Mouse (Mus musculus) forebrain, postnatal 0 days (tissue): ENCODE data around the gene Wwox. TPM values are rescaled to one million over a fixed set of nuclear protein-coding genes. Genes with fewer than 3 reads are reported as not detected.

ENCODE experiments used
- ATAC-seq: fragments of 200-750 bp; cut with Nextera tagmentation; 2 replicates; pipeline ENCODE4 v1.8.0; 2017; ENCODE audit warnings: mild to moderate bottlenecking, moderate library complexity
- DNase-seq: peaks from one replicate; pipeline ENCODE4 v3.0.0-alpha.2; 2015
- H3K27ac ChIP-seq: fragments of 300-500 bp; sonication (generic); 2 replicates; pipeline ENCODE4 v1.5.1; 2014; ENCODE audit warnings: low read depth, mild to moderate bottlenecking, antibody characterized with exemption, low read length, moderate library complexity, mixed read lengths
- H3K27me3 ChIP-seq: fragments of 300-500 bp; sonication (generic); 2 replicates; pipeline ENCODE4 v1.6.1; 2014; ENCODE audit warnings: mild to moderate bottlenecking, low read length, mixed read lengths; ENCODE audit not compliant: insufficient read depth
- H3K36me3 ChIP-seq: fragments of 300-500 bp; sonication (generic); 2 replicates; pipeline ENCODE4 v1.6.1; 2014; ENCODE audit warnings: mild to moderate bottlenecking, moderate library complexity; ENCODE audit not compliant: insufficient read depth
- H3K4me1 ChIP-seq: fragments of 300-500 bp; sonication (generic); 2 replicates; pipeline ENCODE4 v1.6.1; 2014; ENCODE audit warnings: antibody characterized with exemption; ENCODE audit not compliant: insufficient read depth
- H3K4me2 ChIP-seq: fragments of 300-500 bp; sonication (generic); 2 replicates; pipeline ENCODE4 v1.6.1; 2014; ENCODE audit warnings: low read depth, mild to moderate bottlenecking, moderate library complexity
- H3K4me3 ChIP-seq: fragments of 300-500 bp; sonication (generic); 2 replicates; pipeline ENCODE4 v1.5.1; 2014; ENCODE audit warnings: low read depth, low read length, mixed read lengths
- H3K9ac ChIP-seq: fragments of 300-500 bp; sonication (generic); 2 replicates; pipeline ENCODE4 v1.6.1; 2014; ENCODE audit warnings: mild to moderate bottlenecking
- H3K9me3 ChIP-seq: fragments of 300-500 bp; sonication (generic); 2 replicates; pipeline ENCODE4 v1.6.1; 2016; ENCODE audit warnings: low read length
- CTCF ChIP-seq: sonication (generic); IDR thresholded peaks from 2 replicates; pipeline ENCODE4 v1.5.1; 2016; ENCODE audit warnings: antibody characterized with exemption, control low read depth, low read depth
- WGBS: fragments of 180-500 bp; shearing (Covaris S2); extraction: QIAGEN DNeasy Blood & Tissue Kit; methylation state at CpG from one replicate; pipeline ENCODE4 v1.1.7; 2014; 5-methylcytosine and 5-hydroxymethylcytosine counted together
- polyA plus RNA-seq: library from polyadenylated mRNA; unstranded; fragments of >200 nt; fragmentation: Nextera tagmentation; extraction: Ambion mirVana; gene quantifications from 2 replicates; pipeline ENCODE4 v1.2.1, GENCODE M21; 2015
- total RNA-seq: library from RNA; depleted of rRNA; stranded (reverse); fragments of >200 nt; gene quantifications from 2 replicates; pipeline ENCODE4 v1.2.3, GENCODE M21; 2014

The Wwox gene
- total and polyA plus RNA-seq, 2 experiments from 2014 or later, result 13.2 to 17.3 TPM

GRCm38 (mm10) chr8:114686462-114686861 is 247.0 kb downstream of the Wwox start:
- no peak overlapping the region for H3K4me2 ChIP-seq
- DNase-seq, result no peak
- no peak overlapping the region for H3K4me3 ChIP-seq
- no peak overlapping the region for H3K27ac ChIP-seq
- no peak for ATAC-seq
- H3K27me3 ChIP-seq, result peaks cover under 1% of the 10 kb centered on the region
- no peaks in the 10 kb centered on the region for H3K36me3 ChIP-seq
- no peak overlapping the region for H3K9ac ChIP-seq
- TF ChIP-seq CTCF, result no peak
- no peaks in the 10 kb centered on the region for H3K4me1 ChIP-seq
- 86% methylated on average over 4 of the region's 4 CpGs for WGBS
- H3K9me3 ChIP-seq, result no peaks in the 10 kb centered on the region

GRCm38 (mm10) chr8:114688732-114689131 is 249.3 kb downstream of the Wwox start:
- WGBS, result 90% methylated on average over 11 of the region's 11 CpGs
- no peaks in the 10 kb centered on the region; the same call in 1 of the 2 replicates for H3K27me3 ChIP-seq
- H3K4me2 ChIP-seq, result no peak overlapping the region
- no peak overlapping the region for H3K9ac ChIP-seq
- no peaks in the 10 kb centered on the region for H3K9me3 ChIP-seq
- no peak for TF ChIP-seq CTCF
- no peaks in the 10 kb centered on the region for H3K36me3 ChIP-seq
- no peak for ATAC-seq
- DNase-seq, result no peak
- H3K4me3 ChIP-seq, result no peak overlapping the region
- no peaks in the 10 kb centered on the region for H3K4me1 ChIP-seq
- no peak overlapping the region for H3K27ac ChIP-seq

- no peak overlapping the region for H3K4me3 ChIP-seq
- no peaks in the 10 kb centered on the region for H3K9me3 ChIP-seq
- H3K36me3 ChIP-seq, result no peaks in the 10 kb centered on the region
- no peak overlapping the region for H3K27ac ChIP-seq
- WGBS, result 67% methylated on average over 4 of the region's 4 CpGs
- no peak overlapping the region for H3K4me2 ChIP-seq
- no peaks in the 10 kb centered on the region for H3K4me1 ChIP-seq
- H3K9ac ChIP-seq, result no peak overlapping the region
- peak; percentile 40 for ATAC-seq
- peak; percentile 60 for DNase-seq
- H3K27me3 ChIP-seq, result no peaks in the 10 kb centered on the region
- no peak for TF ChIP-seq CTCF
Observed at GRCm38 (mm10) chr8:114694566-114695198, 255.2 kb downstream of the Wwox start.

GRCm38 (mm10) chr8:114703517-114703916 is 264.1 kb downstream of the Wwox start:
- Histone ChIP-seq H3K27me3 (no peaks in the 10 kb centered on the region; the same call in 1 of the 2 replicates), H3K9ac (no peak overlapping the region), H3K4me1 (no peaks in the 10 kb centered on the region), H3K36me3 (no peaks in the 10 kb centered on the region), H3K27ac (no peak overlapping the region), H3K4me3 (no peak overlapping the region), H3K4me2 (no peak overlapping the region), H3K9me3 (no peaks in the 10 kb centered on the region)
- WGBS, result 45% methylated on average over 5 of the region's 5 CpGs
- no peak for TF ChIP-seq CTCF
- no peak for DNase-seq
- ATAC-seq, result no peak

- Histone ChIP-seq H3K4me2 (no peak overlapping the region; the same call in 1 of the 2 replicates), H3K4me3 (no peak overlapping the region), H3K9me3 (no peaks in the 10 kb centered on the region), H3K9ac (no peak overlapping the region), H3K27me3 (no peaks in the 10 kb centered on the region; the same call in 1 of the 2 replicates), H3K27ac (no peak overlapping the region), H3K4me1 (no peaks in the 10 kb centered on the region), H3K36me3 (no peaks in the 10 kb centered on the region)
- no peak for TF ChIP-seq CTCF
- ATAC-seq (no peak), DNase-seq (no peak)
- WGBS, result 40% methylated on average over 15 of the region's 15 CpGs
Observed at GRCm38 (mm10) chr8:114707538-114708138, 268.2 kb downstream of the Wwox start.

- H3K4me1 ChIP-seq, result no peaks in the 10 kb centered on the region
- ATAC-seq, result no peak
- 58% methylated on average over 13 of the region's 13 CpGs for WGBS
- H3K4me2 ChIP-seq, result no peak overlapping the region
- 0 out of 2 replicates have a peak, but pooled peaks cover 3% of the 10 kb centered on the region for H3K27me3 ChIP-seq
- no peak for DNase-seq
- TF ChIP-seq CTCF, result peak; percentile 45; the same call in 1 of the 2 replicates
- H3K9ac ChIP-seq, result no peak overlapping the region
- no peak overlapping the region for H3K27ac ChIP-seq
- H3K4me3 ChIP-seq, result no peak overlapping the region
- H3K36me3 ChIP-seq, result no peaks in the 10 kb centered on the region
- H3K9me3 ChIP-seq, result no peaks in the 10 kb centered on the region
Observed at GRCm38 (mm10) chr8:114715318-114716070, 276.0 kb downstream of the Wwox start.
